8 mouse cellular contexts compared by ENCODE assay signal in the genomic region with DNA sequence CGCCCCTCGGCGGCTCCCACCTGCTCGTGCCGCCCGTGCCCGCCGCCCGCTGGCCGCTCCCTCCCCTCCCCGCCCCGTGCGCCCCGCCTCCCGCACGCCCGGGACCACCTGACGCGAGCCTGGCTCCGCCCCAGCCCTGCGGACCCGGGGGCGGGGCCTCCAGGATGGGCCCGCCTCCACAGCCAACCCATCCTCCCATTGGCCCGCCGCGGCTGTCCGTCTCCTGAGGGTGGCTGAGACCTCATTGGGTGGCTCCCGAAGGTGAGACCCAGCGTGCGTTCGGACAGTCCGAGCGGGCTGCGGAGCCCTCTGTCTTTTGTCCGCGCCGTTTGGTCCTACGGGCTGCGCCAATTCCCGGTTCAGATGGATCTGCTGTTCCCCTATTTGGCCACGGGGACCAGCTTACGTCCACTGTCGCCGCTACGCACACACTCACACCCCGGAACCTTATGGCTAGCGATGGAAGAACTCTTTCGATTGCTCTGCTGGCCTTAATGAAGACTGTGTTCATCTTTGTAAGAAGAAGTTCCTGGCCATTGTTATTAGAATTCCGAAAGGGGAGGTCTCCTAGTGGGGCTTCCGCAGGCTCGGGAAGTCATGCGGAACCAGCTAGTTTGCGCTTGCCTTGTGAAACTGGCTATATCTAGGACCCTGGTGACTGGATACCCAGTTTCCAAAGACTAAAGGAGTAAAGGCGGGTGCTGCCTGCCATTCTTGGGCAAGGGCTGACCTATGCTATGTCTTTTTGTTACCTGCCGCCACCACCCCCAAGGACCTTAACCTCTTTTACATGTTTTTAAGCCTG. TPM values are rescaled to one million over a fixed set of nuclear protein-coding genes. Genes with fewer than 3 reads are reported as not detected.
DNase-seq lines count a peak whose midpoint lies in the region; ATAC-seq and TF ChIP-seq lines count a peak whose summit lies in the region.

A gene (minus strand): TSS at position 71 of the 805 bp plus-strand sequence.

- peak within 1 kb of the TSS; percentile 65 for H3K4me3 ChIP-seq in lung, embryonic 14.5 days (ENCODE audit: low read depth, low read length)

- no peaks in the 10 kb centered on the region for H3K4me1 ChIP-seq in lung, embryonic 14.5 days (ENCODE audit: insufficient read depth)

- ATAC-seq in hematopoietic stem cell, adult 5-6 weeks (replicated peaks in 1 of 2; ENCODE audit: insufficient read depth in 1 of 2, low FRiP score in 2 of 2, low TSS enrichment in 1 of 2, low read depth in 1 of 2, poor library complexity in 2 of 2, severe bottlenecking in 2 of 2) = peak; percentile 97 to 98
- peak; percentile 98 for ATAC-seq in lung, embryonic 14.5 days (ENCODE audit: insufficient read depth)
- peak; percentile 93 for ATAC-seq in neutrophil, adult 5-6 weeks (ENCODE audit: extremely low read depth, insufficient number of reproducible peaks, low FRiP score, poor library complexity, severe bottlenecking)

- WGBS in lung, embryonic 14.5 days = under 1% methylated on average over 41 of the region's 56 CpGs

- TF ChIP-seq CTCF in lung, embryonic 14.5 days (IDR thresholded peaks at IDR 0.05; ENCODE audit: low read depth) = peak; percentile 38

- peak; percentile 86 for DNase-seq in ES-CJ7 (ENCODE audit: low read depth, low spot score)
- DNase-seq in cerebellum, adult 8-10 months = peak; percentile 98
- DNase-seq in forelimb bud, embryonic 11.5 days (ENCODE audit: low read depth, low spot score) = peak; percentile 87
- peak; percentile 89 to 93 for DNase-seq in layer of hippocampus, adult 8-10 months (ENCODE audit: low spot score in 2 of 2)
- DNase-seq in lung, embryonic 14.5 days = peak; percentile 95
- peak; percentile 95 for DNase-seq in testis, postnatal 14 days (ENCODE audit: low spot score)

- H3K27me3 ChIP-seq in lung, embryonic 14.5 days (ENCODE audit: insufficient read depth, low read length) = peaks cover 14% of the 10 kb centered on the region; the same call in 1 of the 2 replicates

- H3K9ac ChIP-seq in lung, embryonic 14.5 days = peak within 1 kb of the TSS; percentile 68

- H3K9me3 ChIP-seq in lung, embryonic 14.5 days (ENCODE audit: low read depth, low read length) = no peaks in the 10 kb centered on the region

- no peaks in the 10 kb centered on the region for H3K36me3 ChIP-seq in lung, embryonic 14.5 days (ENCODE audit: insufficient read depth)

- peak within 1 kb of the TSS; percentile 90 for H3K4me2 ChIP-seq in lung, embryonic 14.5 days

- H3K27ac ChIP-seq in lung, embryonic 14.5 days (ENCODE audit: low read depth) = peak within 1 kb of the TSS; percentile 80

RNA-seq across cellular contexts. Expression of the gene that starts here (rescaled TPM):
- 2.3 and 7.1 TPM in 2 replicates for total RNA-seq in hematopoietic stem cell, adult 5-6 weeks (2017)
- 10 to 100 TPM; 32.2 to 36.5 (median 34.6) TPM for total RNA-seq in layer of hippocampus, adult 8-10 months (2022)
- 2.9 and 3.2 TPM in 2 replicates for polyA plus RNA-seq in lung, embryonic 14.5 days (2014; fragmentation: Nextera tagmentation; extraction: Ambion mirVana)
- total RNA-seq in neutrophil, adult 5-6 weeks (2017) = 26.3 and 30.1 TPM in 2 replicates

Comparison
In these comparisons a context has a peak if more than half of its experiments do, and no peak if none do; other contexts are left out.
1. Peak in every context shown above with its lines: DNase-seq, ATAC-seq, H3K4me3 ChIP-seq and H3K27ac ChIP-seq.